Mouse (Mus musculus) cerebellum, adult 18-20 months (tissue): Measurements from ENCODE around the gene Tmem108.

Experiments
- DNase-seq, 2 experiments: peaks; one replicate each; pipeline ENCODE4 v3.0.0; 2021

Gene Tmem108

GRCm38 (mm10) chr9:103761647-103762084 is at the start of gene Tmem108:
Tmem108 (minus strand) TSS chr9:103761837.
- peak; percentile 97 to 99 for DNase-seq

GRCm38 (mm10) chr9:103789029-103789428 is 27.4 kb upstream of the Tmem108 start:
- DNase-seq, result no peak

GRCm38 (mm10) chr9:103784156-103784555 is 22.5 kb upstream of the Tmem108 start:
- no peak for DNase-seq

GRCm38 (mm10) chr9:103783276-103783675 is 21.6 kb upstream of the Tmem108 start:
- DNase-seq, result no peak

- DNase-seq, result no peak
Measured at GRCm38 (mm10) chr9:103782306-103782705, 20.7 kb upstream of the Tmem108 start.

- no peak for DNase-seq
Measured at GRCm38 (mm10) chr9:103781407-103781806, 19.8 kb upstream of the Tmem108 start.

GRCm38 (mm10) chr9:103780598-103780997 is 19.0 kb upstream of the Tmem108 start:
- DNase-seq, result no peak

DNA sequence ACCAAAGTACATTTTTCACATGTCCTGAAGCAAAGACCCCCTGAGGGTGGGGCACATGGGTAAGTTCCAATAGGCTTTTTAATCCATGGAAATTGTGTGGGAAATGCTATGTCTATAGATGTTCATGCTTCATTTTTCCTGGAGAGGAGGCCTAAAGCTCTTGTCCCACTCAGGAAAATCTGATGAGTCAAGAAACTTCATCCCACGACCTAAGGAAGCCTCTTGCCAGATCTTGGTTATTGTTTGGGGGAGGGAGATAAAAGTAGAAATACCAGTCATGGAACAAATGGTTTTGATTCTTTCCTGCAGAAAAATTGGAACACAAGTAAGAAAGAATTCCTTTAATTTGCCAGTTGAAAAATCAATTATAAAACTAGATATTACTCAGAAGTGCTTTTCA is 16.5 kb upstream of the Tmem108 start:
- no peak for DNase-seq

DNA sequence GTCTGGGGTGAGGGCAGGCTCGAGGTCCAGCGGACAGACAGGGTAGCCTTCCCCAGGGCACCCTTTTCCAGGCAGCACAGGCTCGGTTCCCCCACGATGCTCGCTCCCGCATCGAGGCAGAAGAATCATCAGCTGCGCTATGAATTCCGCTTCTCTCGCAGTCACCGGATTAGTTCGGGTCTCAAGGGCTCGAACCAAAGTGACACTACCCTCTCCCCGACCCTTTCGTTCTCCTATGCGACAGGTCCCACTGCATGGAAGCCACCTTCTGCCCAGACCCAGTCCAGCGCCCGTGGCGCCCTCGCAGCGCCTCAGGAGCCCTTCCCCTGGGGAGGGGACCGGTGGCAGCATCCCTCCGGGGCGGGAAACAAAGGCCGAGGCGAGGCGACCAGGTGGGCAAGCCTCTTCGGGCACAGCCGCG is 476 bp downstream of the Tmem108 start:
- no peak for DNase-seq

- no peak for DNase-seq
Measured at GRCm38 (mm10) chr9:103760356-103760755, 1.3 kb downstream of the Tmem108 start.

DNA sequence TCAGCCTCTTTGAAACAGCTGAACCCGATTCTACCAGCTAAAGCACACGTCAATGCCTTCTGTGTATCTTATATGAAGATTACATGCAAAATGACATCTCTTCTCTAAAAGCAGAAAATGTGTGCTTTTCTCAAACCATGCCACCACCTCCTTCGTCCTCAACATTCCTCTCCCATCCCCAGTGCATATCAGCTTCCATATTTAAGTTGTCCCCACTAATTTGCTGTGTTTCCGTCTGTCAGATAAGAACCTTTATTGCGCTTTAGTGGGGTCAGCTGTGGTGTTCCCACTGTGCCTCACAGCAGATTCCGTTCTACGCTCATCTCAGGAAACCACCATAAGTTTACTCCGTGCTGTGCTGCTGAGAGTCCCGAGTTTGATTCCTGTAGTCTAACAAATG is 1.8 kb downstream of the Tmem108 start:
- no peak for DNase-seq

DNA sequence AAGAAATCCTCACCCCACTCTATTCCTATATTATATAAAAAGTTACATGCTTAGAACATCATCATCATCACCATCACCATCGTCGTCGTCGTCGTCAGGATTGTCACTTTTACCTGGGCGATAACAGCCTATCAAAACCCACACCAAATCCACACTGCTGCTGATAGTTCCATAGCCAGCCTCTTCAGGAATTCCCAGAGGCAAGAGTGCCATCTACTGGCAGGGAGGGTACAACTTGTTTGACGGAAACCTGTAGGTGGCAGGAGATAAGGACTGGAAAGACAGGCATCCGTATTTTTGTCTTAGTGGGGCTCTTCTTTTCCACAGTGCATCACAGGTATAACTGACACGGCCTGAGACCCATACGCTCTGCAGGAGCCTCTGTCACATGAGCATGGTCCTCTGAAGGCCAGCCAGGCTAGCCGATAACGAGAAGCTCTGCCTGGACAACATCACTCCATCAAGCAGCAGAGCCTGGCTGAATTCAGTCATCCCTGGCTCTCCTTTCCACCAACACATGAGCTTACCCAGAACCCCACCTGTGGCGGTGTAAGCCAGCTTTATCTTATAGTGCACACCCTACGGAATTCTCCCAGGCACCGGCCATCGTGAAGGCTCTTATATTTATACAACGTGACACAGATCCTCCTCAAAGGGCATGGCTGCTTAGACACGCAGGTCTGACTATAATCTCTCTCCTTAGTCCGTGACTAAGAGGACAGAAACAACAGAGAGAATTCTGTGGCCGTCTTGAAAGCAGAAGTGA is 2.5 kb downstream of the Tmem108 start:
- peak; percentile 93 to 96 for DNase-seq

- DNase-seq, result no peak
Measured at GRCm38 (mm10) chr9:103758246-103758645, 3.4 kb downstream of the Tmem108 start.

GRCm38 (mm10) chr9:103752618-103753017 is 9.0 kb downstream of the Tmem108 start:
- DNase-seq, result no peak

- DNase-seq, result no peak
Measured at GRCm38 (mm10) chr9:103751568-103751967, 10.1 kb downstream of the Tmem108 start.

- DNase-seq, result no peak
Measured at GRCm38 (mm10) chr9:103750491-103750890, 11.1 kb downstream of the Tmem108 start.

DNA sequence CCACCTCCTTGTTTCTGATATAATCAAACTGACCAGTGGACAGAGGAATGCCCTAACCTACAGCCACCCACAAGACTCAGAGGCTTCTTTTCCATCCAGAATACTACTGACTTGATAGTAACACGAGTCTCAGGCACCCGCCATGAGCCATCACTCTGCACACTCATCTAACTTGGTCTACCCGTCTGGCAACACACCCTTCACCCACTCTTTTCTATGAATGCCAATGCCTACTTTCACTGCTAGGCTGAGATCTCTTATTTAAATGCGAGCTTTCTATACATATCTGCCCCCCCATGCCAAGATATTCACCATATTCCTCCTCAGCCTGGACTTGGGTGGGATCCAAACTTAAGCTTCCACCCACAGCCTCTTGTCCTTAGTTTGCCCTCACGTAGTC is 15.0 kb downstream of the Tmem108 start:
- DNase-seq, result no peak

DNA sequence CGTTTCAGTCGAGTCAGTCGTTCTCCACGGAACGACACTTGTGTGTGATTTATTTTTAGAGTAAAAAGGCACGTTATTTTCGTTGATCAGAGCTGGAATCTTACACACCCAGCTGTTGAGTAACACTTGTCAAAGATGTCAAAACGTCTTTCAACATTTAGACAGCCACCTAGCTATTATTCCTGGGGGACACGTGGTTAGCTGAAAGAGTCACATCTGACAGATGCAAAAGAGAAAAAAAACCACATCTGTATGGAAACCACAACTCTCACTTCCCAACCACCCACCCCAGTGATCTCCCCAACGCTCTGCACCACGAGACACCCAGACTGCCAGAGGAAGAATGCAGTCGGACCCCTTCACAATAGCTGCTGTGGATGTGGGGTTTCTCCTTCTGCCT is 21.5 kb downstream of the Tmem108 start:
- no peak for DNase-seq

GRCm38 (mm10) chr9:103739062-103739461 is 22.6 kb downstream of the Tmem108 start:
- DNase-seq, result no peak

DNA sequence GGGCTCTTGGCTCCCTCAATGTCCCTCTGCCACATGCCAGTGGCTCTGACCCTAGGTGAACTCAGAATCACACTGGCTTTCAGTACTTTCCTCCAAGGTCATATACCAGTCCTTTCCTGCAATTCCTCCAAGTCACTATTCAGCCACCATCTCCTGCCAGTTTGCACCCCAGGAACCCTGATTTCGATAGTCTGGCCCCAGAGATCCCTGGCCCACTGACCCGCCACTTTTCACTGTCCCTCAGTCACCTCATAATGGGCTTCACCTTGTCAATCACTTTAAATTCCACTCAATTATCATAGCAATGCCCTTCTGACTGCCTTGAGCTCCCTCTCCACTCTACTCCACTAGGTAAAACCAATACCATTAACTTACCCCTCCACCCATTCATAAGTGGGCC is 31.9 kb downstream of the Tmem108 start:
- no peak for DNase-seq

- DNase-seq, result no peak
Measured at GRCm38 (mm10) chr9:103726751-103727462, 34.7 kb downstream of the Tmem108 start.

DNA sequence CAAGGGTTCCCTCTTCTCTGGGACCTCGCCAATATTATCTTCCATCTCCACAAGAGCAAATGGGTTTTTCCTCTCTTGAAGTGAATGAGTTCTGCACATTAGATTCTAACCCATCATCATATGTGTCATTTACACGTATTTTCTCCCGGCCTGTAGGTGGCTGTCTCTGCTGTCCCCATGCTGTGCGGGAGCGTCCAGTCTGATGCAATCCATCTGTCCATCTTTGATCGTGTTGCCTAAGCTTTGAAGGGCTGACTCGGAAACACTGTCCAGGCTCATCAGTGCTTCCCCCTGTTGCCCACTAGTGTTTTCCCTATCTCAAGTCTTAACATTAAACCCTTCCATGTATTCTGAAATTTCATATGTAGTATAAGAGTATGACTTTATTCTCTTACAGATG is 36.1 kb downstream of the Tmem108 start:
- no peak for DNase-seq

DNA sequence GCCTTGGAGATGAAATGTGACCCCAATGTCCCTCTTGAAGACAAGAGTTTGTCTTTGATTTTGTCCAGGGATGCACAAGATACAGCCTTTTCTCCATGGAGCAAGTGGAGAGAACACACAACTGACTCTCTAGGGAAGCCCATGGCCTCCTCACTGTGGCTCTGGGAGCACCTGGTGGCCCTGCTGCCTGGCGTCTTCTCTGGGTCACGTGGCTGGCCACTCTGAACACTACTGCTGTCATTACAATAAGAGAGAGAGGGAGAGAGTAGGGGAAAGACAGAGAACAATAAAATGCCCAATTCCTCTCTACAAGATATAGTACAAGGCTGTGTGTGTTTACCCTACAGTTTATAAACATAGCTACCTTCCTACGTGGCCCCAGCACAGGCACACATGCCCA is 40.2 kb downstream of the Tmem108 start:
- DNase-seq, result peak; percentile 44 to 61

DNA sequence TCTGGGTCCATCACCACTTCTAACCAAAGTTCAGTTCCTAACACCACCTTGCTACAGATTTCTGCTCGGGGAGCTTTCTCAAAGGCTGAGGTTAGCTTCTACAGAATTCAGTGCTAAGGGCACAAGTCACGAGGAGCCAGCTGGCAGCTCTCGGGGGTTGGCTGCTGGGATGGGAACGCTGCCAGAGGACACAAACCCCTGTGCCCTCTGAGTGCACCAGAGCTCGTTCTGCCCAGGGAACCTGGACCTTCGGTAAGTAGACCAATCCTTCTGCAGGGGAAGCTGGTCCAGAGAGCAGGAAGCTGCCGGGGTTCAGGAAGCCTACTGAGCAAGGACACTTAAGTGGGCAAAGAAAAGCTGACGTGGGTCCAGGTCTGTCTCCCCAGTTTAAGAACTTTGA is 40.6 kb downstream of the Tmem108 start:
- DNase-seq, result peak; percentile 64 to 68
